Mouse (Mus musculus): Measurements from ENCODE around the gene Smad3. TPM values are rescaled to one million over a fixed set of nuclear protein-coding genes. Genes with fewer than 3 reads are reported as not detected.

Smad3 gene
- polyA plus RNA-seq, 1 experiment: 30.2 TPM

DNA sequence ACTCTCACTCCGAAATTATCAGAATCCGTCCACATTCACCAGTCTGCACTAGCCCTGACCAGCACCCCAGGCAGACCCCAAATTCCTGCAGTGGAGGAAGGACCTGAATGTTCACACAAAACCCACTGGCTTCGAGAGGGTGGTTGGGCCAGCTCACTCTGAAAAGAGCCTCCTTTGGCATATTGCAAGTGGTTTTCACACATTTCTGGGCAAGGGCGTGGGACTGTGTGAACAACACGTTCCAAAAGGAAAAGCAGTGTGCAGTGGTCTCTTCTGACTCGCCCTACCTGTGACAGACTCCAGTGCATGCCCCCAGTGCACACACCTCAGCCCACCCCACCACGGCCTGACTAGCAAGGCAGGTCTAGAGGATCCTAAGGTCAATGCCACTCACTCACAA lies 35.4 kb downstream of the Smad3 start:
- H3K36me3 ChIP-seq (ENCODE audit: control insufficient read depth, insufficient read depth, low read length): no peaks in the 10 kb centered on the region
- WGBS: 84% methylated on average over 7 of the region's 7 CpGs
- no peak for TF ChIP-seq CTCF (IDR thresholded peaks at IDR 0.05; ENCODE audit: extremely low read depth, insufficient read depth, insufficient read length, insufficient replicate concordance)
- no peak for TF ChIP-seq POLR2A (IDR thresholded peaks at IDR 0.05; ENCODE audit: low read depth, low read length)
- H3K4me1 ChIP-seq (ENCODE audit: control insufficient read depth, insufficient read depth, insufficient read length): peaks cover 75% of the 10 kb centered on the region
- H3K27me3 ChIP-seq (ENCODE audit: control insufficient read depth, insufficient read depth, low read length): no peaks in the 10 kb centered on the region
- no peak for DNase-seq (ENCODE audit: low read depth in 1 of 2, low spot score in 2 of 2)
- H3K4me3 ChIP-seq (ENCODE audit: extremely low read depth, insufficient read depth, insufficient read length): no peak overlapping the region
- H3K27ac ChIP-seq (ENCODE audit: insufficient read depth, low read length): peak overlapping the region; percentile 15; the same call in 1 of the 2 replicates

DNA sequence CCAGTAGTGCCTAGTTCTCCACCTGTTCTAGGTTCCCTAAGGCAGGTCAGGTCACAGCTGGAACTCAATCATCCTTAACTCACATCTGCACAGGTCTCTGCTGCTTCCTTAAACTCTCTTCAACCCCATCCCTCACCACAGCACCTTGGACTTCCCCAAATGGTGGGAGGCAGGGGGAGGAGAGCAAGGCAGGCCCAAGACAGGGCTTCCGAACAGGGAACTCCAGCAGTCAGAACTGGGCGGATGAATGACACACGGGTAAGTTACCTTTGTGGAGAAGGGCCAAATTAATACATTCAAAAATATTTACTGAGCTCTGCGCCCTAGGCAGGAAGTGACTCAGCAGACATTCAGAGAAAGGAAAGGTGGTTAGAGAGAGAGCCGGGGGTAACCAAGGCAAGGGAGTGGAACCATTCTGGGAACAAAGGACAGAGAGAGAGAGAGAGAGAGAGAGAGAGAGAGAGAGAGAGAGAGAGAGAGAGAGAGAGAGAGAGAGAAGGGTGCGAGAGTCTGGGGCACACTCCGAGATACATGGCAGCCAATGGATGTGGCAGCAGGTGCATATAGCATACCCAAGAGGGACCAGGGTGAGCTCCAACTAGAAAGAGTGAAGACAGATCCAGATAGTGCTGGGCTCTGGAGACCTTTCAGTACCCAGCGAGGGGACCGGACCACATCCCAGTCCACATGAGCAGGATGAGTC lies 36.1 kb downstream of the Smad3 start:
- peak in 1 of 2 experiments; percentile 30 for DNase-seq (ENCODE audit: low read depth in 1 of 2, low spot score in 2 of 2)
- Histone ChIP-seq H3K36me3 (ENCODE audit: control insufficient read depth, insufficient read depth, low read length) (no peaks in the 10 kb centered on the region), H3K4me3 (ENCODE audit: extremely low read depth, insufficient read depth, insufficient read length) (no peak overlapping the region), H3K27me3 (ENCODE audit: control insufficient read depth, insufficient read depth, low read length) (no peaks in the 10 kb centered on the region), H3K27ac (ENCODE audit: insufficient read depth, low read length) (peak overlapping the region; percentile 55), H3K4me1 (ENCODE audit: control insufficient read depth, insufficient read depth, insufficient read length) (peaks cover 76% of the 10 kb centered on the region)
- WGBS: 29% methylated on average over 9 of the region's 9 CpGs
- no peak for TF ChIP-seq CTCF (IDR thresholded peaks at IDR 0.05; ENCODE audit: extremely low read depth, insufficient read depth, insufficient read length, insufficient replicate concordance)
- no peak for TF ChIP-seq POLR2A (IDR thresholded peaks at IDR 0.05; ENCODE audit: low read depth, low read length)

DNA sequence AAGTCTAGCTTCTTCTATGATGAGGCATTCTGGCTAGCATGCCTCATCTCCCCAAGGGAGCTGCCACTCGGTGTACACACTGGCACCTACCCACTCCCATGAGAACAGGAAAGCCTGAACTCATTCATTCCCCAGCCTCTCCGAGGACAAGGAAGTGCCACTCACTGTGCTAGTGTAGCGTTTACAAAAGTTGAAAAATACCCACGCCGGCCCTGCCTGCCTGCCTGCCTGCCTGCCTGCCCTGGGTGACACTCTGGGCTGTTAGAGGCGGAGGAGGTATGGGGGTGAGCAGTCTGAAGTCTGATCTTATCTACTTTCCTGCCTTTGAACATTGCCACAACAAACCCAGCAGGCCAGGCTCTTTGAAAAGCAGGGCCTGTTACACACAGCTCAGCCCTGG lies 37.1 kb downstream of the Smad3 start:
- H3K4me1 ChIP-seq (ENCODE audit: control insufficient read depth, insufficient read depth, insufficient read length): peaks cover 76% of the 10 kb centered on the region
- H3K27me3 ChIP-seq (ENCODE audit: control insufficient read depth, insufficient read depth, low read length): no peaks in the 10 kb centered on the region
- H3K27ac ChIP-seq (ENCODE audit: insufficient read depth, low read length): peak overlapping the region; percentile 55
- no peaks in the 10 kb centered on the region for H3K36me3 ChIP-seq (ENCODE audit: control insufficient read depth, insufficient read depth, low read length)
- 24% methylated on average over 6 of the region's 6 CpGs for WGBS
- no peak overlapping the region for H3K4me3 ChIP-seq (ENCODE audit: extremely low read depth, insufficient read depth, insufficient read length)
- TF ChIP-seq POLR2A (IDR thresholded peaks at IDR 0.05; ENCODE audit: low read depth, low read length): no peak
- TF ChIP-seq CTCF (IDR thresholded peaks at IDR 0.05; ENCODE audit: extremely low read depth, insufficient read depth, insufficient read length, insufficient replicate concordance): no peak
- DNase-seq (ENCODE audit: low read depth in 1 of 2, low spot score in 2 of 2): peak; percentile 42 to 50

DNA sequence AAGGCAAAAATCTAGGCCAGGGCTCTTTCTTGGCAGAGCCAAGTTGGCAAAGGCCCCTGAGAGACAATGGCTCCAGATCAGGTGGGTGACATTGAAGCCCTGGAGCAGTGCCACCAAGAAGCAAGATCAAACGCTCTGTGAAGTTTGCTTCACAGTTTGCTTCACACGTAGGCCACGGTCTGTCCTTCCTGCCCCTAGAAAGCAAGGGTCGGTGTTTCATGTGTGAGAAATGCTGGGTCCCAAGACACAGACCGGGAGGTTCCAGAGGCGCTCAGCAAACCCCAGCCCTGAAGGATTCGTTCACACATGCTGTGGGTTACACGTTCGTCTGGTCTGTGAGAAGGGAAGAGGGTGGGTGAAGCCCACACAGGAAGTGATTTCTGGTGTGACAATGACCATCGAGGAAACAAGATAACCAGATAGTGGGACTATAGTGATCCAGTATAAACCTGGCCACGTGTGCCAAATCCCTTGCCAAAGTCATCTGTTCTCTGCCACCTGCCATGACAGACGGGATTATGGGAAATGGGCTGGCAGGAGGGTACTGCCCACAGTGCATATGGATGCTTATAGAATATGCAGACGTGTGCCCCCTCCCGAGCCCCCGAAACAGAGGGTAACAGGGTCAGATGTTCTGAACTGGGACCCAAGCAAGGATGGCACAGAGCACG lies 37.9 kb downstream of the Smad3 start:
- peak overlapping the region; percentile 36; the same call in 1 of the 2 replicates for H3K27ac ChIP-seq (ENCODE audit: insufficient read depth, low read length)
- H3K4me3 ChIP-seq (ENCODE audit: extremely low read depth, insufficient read depth, insufficient read length): no peak overlapping the region
- WGBS: 37% methylated on average over 16 of the region's 16 CpGs
- H3K4me1 ChIP-seq (ENCODE audit: control insufficient read depth, insufficient read depth, insufficient read length): peaks cover 75% of the 10 kb centered on the region
- H3K36me3 ChIP-seq (ENCODE audit: control insufficient read depth, insufficient read depth, low read length): no peaks in the 10 kb centered on the region
- H3K27me3 ChIP-seq (ENCODE audit: control insufficient read depth, insufficient read depth, low read length): no peaks in the 10 kb centered on the region
- no peak for DNase-seq (ENCODE audit: low read depth in 1 of 2, low spot score in 2 of 2)
- TF ChIP-seq CTCF (IDR thresholded peaks at IDR 0.05; ENCODE audit: extremely low read depth, insufficient read depth, insufficient read length, insufficient replicate concordance) (no peak), POLR2A (IDR thresholded peaks at IDR 0.05; ENCODE audit: low read depth, low read length) (no peak)

DNA sequence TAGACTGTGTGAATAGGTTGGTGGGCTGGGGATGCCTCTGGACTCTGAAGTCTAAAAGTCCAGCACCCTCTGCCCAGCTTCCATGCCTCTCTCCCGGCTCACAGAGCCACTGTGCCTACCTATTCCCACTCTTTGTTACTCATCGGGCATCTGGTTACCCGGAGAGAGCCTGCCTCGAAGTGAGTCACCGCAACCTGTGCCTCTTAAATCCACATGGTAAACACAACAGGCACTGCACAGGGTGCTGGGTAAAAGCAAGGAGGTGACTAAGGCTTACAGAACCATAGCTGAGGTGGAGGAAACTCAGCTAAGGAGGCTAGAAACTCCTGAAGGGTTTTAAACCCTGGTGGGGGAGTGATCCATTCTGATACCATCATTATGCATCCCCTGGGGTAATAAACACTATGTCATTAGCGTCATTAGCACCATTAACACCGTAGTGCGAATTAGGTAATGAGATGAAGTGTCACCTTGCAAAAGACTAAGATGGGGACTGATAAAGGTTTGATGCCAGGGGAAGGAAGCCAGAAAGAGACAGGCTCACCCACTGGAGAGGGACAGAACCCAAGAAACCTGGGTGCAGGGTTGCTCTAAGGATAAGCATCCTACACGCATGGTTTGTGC lies 38.9 kb downstream of the Smad3 start:
- Histone ChIP-seq H3K27ac (ENCODE audit: insufficient read depth, low read length) (no peak overlapping the region), H3K27me3 (ENCODE audit: control insufficient read depth, insufficient read depth, low read length) (no peaks in the 10 kb centered on the region), H3K4me1 (ENCODE audit: control insufficient read depth, insufficient read depth, insufficient read length) (peaks cover 69% of the 10 kb centered on the region), H3K4me3 (ENCODE audit: extremely low read depth, insufficient read depth, insufficient read length) (no peak overlapping the region), H3K36me3 (ENCODE audit: control insufficient read depth, insufficient read depth, low read length) (no peaks in the 10 kb centered on the region)
- TF ChIP-seq CTCF (IDR thresholded peaks at IDR 0.05; ENCODE audit: extremely low read depth, insufficient read depth, insufficient read length, insufficient replicate concordance) (no peak), POLR2A (IDR thresholded peaks at IDR 0.05; ENCODE audit: low read depth, low read length) (no peak)
- 89% methylated on average over 9 of the region's 9 CpGs for WGBS
- DNase-seq (ENCODE audit: low read depth in 1 of 2, low spot score in 2 of 2): no peak

DNA sequence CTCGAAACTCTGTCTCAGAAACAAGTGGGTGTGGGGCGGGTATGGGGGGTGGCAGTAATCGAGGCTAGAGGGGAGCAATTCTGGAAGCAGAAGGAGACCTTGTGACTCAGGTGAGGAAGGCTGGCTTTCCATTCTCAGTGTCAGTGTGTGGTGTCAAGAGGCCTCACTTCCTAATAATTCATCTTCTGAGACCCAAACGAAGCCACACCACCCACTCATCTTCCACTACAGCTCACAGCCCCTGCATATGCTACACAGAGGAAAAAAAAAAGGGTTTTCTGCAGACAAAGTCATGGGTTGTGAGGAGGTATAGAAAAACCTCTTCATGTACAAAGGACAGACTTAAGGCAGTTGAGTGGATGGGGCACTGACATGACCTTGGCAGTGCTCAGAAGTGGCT lies 39.6 kb downstream of the Smad3 start:
- H3K4me3 ChIP-seq (ENCODE audit: extremely low read depth, insufficient read depth, insufficient read length): no peak overlapping the region
- no peaks in the 10 kb centered on the region for H3K27me3 ChIP-seq (ENCODE audit: control insufficient read depth, insufficient read depth, low read length)
- peaks cover 68% of the 10 kb centered on the region for H3K4me1 ChIP-seq (ENCODE audit: control insufficient read depth, insufficient read depth, insufficient read length)
- 49% methylated on average over 4 of the region's 4 CpGs for WGBS
- H3K27ac ChIP-seq (ENCODE audit: insufficient read depth, low read length): no peak overlapping the region
- no peak for DNase-seq (ENCODE audit: low read depth in 1 of 2, low spot score in 2 of 2)
- no peaks in the 10 kb centered on the region for H3K36me3 ChIP-seq (ENCODE audit: control insufficient read depth, insufficient read depth, low read length)
- TF ChIP-seq CTCF (IDR thresholded peaks at IDR 0.05; ENCODE audit: extremely low read depth, insufficient read depth, insufficient read length, insufficient replicate concordance): no peak
- TF ChIP-seq POLR2A (IDR thresholded peaks at IDR 0.05; ENCODE audit: low read depth, low read length): no peak

Measured in spleen, adult 2 months (tissue).